Mouse (Mus musculus): Measurements from ENCODE around the gene Ctnnb1. TPM values are rescaled to one million over a fixed set of nuclear protein-coding genes. Genes with fewer than 3 reads are reported as not detected.

The Ctnnb1 gene
- 567 and 601 TPM in 2 replicates for polyA plus RNA-seq (2015; fragmentation: Nextera tagmentation; extraction: Ambion mirVana)

DNA sequence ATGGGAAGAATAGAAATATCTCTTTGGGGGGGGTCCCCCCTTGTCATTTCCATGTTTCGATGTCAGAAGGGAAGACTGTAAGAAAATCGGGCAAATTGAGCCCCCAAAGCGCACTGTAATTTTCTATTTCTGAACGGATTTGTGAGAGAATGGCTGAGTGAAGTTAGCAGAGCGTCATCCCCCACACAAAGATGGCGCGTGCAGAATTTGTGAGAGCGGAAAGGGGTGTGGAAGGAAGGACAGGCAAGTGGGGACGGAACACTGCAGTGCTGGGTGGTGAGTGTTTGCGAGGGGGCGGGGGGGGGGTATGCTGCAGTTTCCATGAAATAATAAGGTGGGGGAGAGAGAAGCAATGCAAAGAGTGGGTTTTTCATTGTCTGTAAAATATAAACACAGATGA, at the start of gene Ctnnb1:
Ctnnb1 (plus strand) TSS at position 136 of the 400 bp plus-strand sequence.
- 73% methylated on average over 11 of the region's 11 CpGs for WGBS
- no peak within 1 kb of the TSS for H3K27ac ChIP-seq
- H3K9me3 ChIP-seq = no peaks in the 10 kb centered on the region
- H3K36me3 ChIP-seq = no peaks in the 10 kb centered on the region
- H3K9ac ChIP-seq = no peak within 1 kb of the TSS
- no peak for ATAC-seq (ENCODE audit: insufficient number of reproducible peaks, low FRiP score, low TSS enrichment, low read depth)
- peaks cover 7% of the 10 kb centered on the region; the same call in 1 of the 2 replicates for H3K4me1 ChIP-seq
- H3K27me3 ChIP-seq = no peaks in the 10 kb centered on the region
- no peak within 1 kb of the TSS for H3K4me3 ChIP-seq
- no peak within 1 kb of the TSS for H3K4me2 ChIP-seq

DNA sequence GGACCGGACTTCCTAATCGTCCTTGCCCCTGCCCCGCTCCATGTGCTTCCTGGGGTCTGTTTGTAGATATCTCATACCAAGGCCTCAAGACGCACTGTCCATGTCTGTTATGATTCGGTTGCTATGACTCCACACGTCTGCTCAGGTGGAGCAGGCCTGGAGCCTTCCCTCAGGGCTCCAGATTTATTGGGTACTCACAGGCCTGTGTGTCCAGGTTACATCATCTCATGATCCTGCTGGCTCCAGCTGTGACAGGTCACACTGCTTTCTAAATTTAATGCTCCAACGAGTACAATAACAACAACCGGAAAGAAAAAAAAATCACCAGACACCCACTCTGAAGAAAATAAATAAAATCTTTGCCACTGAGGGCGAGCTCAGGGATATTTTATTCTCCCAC, 48.7 kb upstream of the Ctnnb1 start:
- Histone ChIP-seq H3K4me1 (peaks cover 13% of the 10 kb centered on the region), H3K36me3 (no peaks in the 10 kb centered on the region), H3K9ac (no peak overlapping the region), H3K27me3 (no peaks in the 10 kb centered on the region), H3K4me3 (no peak overlapping the region), H3K9me3 (no peaks in the 10 kb centered on the region), H3K4me2 (no peak overlapping the region), H3K27ac (no peak overlapping the region)
- no peak for ATAC-seq (ENCODE audit: insufficient number of reproducible peaks, low FRiP score, low TSS enrichment, low read depth)
- WGBS = 57% methylated on average over 9 of the region's 9 CpGs

DNA sequence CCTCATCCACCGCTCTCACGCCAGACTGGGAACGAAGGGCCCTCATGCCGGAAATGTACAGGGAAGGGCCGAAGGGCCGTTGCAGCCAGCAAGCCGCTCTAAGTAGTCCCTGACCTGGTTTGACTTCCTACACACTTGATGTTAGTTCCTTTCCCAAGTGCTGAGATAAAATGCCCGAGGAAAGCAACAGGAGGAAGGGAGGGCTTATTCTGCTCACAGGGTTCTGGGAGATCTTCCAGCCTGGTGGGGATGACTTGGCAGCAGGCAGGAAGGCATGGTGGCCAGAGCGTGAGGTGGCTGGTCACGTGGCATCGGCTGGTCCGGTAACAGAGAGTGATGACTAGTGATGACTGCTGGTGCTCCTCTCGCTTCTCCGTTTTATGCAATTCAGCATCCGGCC, 47.9 kb upstream of the Ctnnb1 start:
- Histone ChIP-seq H3K27ac (no peak overlapping the region), H3K4me1 (peaks cover 17% of the 10 kb centered on the region), H3K9ac (no peak overlapping the region), H3K27me3 (no peaks in the 10 kb centered on the region), H3K4me3 (no peak overlapping the region), H3K9me3 (no peaks in the 10 kb centered on the region), H3K4me2 (no peak overlapping the region), H3K36me3 (no peaks in the 10 kb centered on the region)
- no peak for ATAC-seq (ENCODE audit: insufficient number of reproducible peaks, low FRiP score, low TSS enrichment, low read depth)
- 90% methylated on average over 15 of the region's 15 CpGs for WGBS

DNA sequence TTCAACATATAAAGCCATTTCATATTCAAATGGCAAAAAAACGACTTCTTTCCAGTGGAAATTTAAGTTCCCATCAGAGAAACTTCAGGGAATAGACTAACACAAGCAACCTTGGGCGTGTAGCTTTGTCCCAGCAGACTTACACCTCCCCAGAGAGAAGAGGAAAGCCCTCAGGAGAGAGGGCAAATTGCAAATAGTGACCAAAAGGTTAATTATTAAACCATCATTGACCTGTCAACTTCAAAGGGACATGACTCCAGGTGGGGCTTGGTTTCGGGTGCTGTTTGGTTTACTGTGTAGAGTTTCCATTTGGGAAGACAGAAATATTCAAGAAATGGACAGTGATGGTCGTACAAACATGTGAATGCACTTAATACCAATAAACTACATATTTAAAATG, 47.2 kb upstream of the Ctnnb1 start:
- Histone ChIP-seq H3K4me3 (no peak overlapping the region), H3K27ac (no peak overlapping the region), H3K9me3 (no peaks in the 10 kb centered on the region), H3K36me3 (no peaks in the 10 kb centered on the region), H3K4me2 (no peak overlapping the region), H3K9ac (no peak overlapping the region), H3K4me1 (peaks cover 17% of the 10 kb centered on the region), H3K27me3 (no peaks in the 10 kb centered on the region)
- WGBS = 65% methylated on average over 4 of the region's 4 CpGs
- no peak for ATAC-seq (ENCODE audit: insufficient number of reproducible peaks, low FRiP score, low TSS enrichment, low read depth)

DNA sequence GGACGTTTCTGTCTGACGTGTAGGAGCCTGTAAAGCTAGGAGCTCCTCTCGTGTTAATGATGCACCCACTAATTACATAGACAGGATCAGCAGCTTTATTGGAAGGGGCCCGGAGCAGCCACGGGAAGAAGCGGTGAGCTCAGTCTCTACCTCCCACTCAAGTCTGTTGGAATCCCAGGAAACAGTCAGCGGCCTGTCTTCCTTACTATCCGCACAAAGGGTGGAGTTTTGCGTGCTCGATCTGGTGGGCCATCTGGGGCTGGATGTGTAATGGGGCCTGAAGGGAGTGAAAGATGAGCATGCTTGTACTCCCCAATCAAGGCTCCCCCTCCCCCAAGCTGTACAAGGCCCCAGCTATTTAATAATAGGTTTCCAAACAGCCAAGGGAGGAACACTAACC, 44.3 kb upstream of the Ctnnb1 start:
- 36% methylated on average over 10 of the region's 10 CpGs for WGBS
- H3K36me3 ChIP-seq = no peaks in the 10 kb centered on the region
- no peaks in the 10 kb centered on the region for H3K9me3 ChIP-seq
- H3K27ac ChIP-seq = peak overlapping the region; percentile 44
- peaks cover 17% of the 10 kb centered on the region for H3K4me1 ChIP-seq
- H3K4me2 ChIP-seq = no peak overlapping the region
- H3K4me3 ChIP-seq = no peak overlapping the region
- ATAC-seq (ENCODE audit: insufficient number of reproducible peaks, low FRiP score, low TSS enrichment, low read depth) = peak; percentile 58; the same call in 1 of the 2 replicates
- no peak overlapping the region for H3K9ac ChIP-seq
- no peaks in the 10 kb centered on the region for H3K27me3 ChIP-seq

DNA sequence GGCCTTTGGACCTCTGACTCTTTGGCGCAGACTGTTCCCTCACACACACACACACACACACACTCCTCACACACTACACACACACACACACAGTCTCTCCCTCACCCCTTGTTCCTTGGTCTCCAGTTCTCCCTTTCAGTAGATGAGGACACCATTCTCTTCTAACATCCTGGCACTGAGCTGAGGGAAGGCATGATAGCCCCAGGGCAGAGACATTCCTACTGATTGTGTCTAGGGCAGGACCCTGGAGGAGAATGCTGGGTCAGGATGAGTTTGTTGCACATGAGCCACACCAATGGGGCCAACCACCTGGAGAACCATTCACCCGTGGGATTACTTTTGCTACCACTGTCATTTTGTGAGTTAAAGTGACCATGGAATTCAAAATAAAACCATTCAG, 41.4 kb upstream of the Ctnnb1 start:
- H3K36me3 ChIP-seq = no peaks in the 10 kb centered on the region
- H3K4me3 ChIP-seq = no peak overlapping the region
- no peak for ATAC-seq (ENCODE audit: insufficient number of reproducible peaks, low FRiP score, low TSS enrichment, low read depth)
- no peak overlapping the region for H3K4me2 ChIP-seq
- H3K9me3 ChIP-seq = no peaks in the 10 kb centered on the region
- WGBS = 83% methylated on average over 2 of the region's 2 CpGs
- H3K27ac ChIP-seq = no peak overlapping the region
- H3K4me1 ChIP-seq = peaks cover 17% of the 10 kb centered on the region
- no peaks in the 10 kb centered on the region for H3K27me3 ChIP-seq
- no peak overlapping the region for H3K9ac ChIP-seq

DNA sequence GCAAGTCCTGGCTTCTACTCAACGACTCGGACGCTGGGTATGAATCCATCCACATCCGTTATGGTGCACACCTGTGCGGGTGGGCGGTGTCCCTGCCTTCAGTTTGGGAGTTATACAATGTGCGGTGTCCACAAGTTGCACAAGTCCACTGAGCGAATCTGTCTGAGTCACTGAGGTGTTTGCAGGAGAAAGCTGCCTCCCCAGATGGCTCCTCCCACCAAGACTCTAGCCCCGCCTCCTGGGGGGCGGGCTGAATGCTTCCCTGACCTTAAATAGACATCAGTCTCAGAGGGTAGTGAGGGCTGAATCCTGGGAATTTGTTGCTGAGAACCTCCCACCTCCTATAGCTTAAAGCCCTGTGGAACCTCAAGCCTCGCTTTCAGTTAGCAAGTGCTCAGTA, 35.6 kb upstream of the Ctnnb1 start:
- no peaks in the 10 kb centered on the region for H3K4me1 ChIP-seq
- H3K27me3 ChIP-seq = no peaks in the 10 kb centered on the region
- 92% methylated on average over 11 of the region's 11 CpGs for WGBS
- no peak for ATAC-seq (ENCODE audit: insufficient number of reproducible peaks, low FRiP score, low TSS enrichment, low read depth)
- no peak overlapping the region for H3K9ac ChIP-seq
- no peaks in the 10 kb centered on the region for H3K9me3 ChIP-seq
- no peaks in the 10 kb centered on the region for H3K36me3 ChIP-seq
- no peak overlapping the region for H3K4me3 ChIP-seq
- no peak overlapping the region for H3K4me2 ChIP-seq
- H3K27ac ChIP-seq = no peak overlapping the region

DNA sequence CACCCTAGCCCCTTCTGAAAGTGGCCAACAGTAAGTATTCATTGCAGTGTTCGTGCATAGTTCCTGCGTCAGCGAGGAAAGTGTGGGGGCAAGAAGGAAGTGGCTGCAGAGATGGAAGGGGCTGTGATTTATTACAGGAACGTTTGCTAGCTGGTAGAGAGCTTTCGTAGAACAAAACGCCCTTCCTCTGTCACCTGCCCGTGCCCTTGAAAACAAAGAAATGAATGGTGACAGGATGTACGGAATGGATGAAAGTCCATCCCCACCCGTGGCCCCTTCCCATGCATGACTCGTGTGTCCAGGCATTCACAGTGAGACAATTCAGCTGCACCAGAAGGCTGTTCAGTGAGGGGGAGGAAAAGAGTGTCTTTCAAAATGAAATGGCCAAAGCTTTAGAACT, 35.0 kb upstream of the Ctnnb1 start:
- H3K27me3 ChIP-seq = no peaks in the 10 kb centered on the region
- H3K36me3 ChIP-seq = no peaks in the 10 kb centered on the region
- no peak overlapping the region for H3K4me3 ChIP-seq
- H3K27ac ChIP-seq = no peak overlapping the region
- 66% methylated on average over 10 of the region's 10 CpGs for WGBS
- no peaks in the 10 kb centered on the region for H3K4me1 ChIP-seq
- H3K9me3 ChIP-seq = no peaks in the 10 kb centered on the region
- ATAC-seq (ENCODE audit: insufficient number of reproducible peaks, low FRiP score, low TSS enrichment, low read depth) = no peak
- H3K4me2 ChIP-seq = no peak overlapping the region
- H3K9ac ChIP-seq = no peak overlapping the region

DNA sequence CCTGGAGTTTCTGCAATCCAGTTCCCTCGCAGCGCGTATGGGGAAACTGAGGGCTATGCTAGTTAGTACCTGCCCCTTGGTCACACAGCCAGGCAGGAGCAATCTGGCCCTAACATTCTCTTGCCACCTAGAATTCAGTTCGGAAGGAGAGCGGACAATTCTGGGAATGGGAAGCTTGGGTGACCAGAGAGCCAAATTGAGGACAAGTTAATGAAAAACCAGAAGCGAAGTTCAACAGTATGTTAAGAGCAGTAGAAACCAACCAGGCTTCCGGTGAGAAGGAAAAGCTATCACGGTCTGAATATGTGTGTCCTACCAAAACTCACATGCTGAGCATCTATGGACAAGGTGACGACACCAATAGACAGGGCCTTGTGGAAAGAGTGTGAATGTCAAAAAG, 34.6 kb upstream of the Ctnnb1 start:
- Histone ChIP-seq H3K27me3 (no peaks in the 10 kb centered on the region), H3K36me3 (no peaks in the 10 kb centered on the region), H3K9me3 (no peaks in the 10 kb centered on the region), H3K9ac (no peak overlapping the region), H3K27ac (no peak overlapping the region), H3K4me3 (no peak overlapping the region), H3K4me1 (no peaks in the 10 kb centered on the region), H3K4me2 (no peak overlapping the region)
- no peak for ATAC-seq (ENCODE audit: insufficient number of reproducible peaks, low FRiP score, low TSS enrichment, low read depth)
- WGBS = 96% methylated on average over 9 of the region's 9 CpGs

DNA sequence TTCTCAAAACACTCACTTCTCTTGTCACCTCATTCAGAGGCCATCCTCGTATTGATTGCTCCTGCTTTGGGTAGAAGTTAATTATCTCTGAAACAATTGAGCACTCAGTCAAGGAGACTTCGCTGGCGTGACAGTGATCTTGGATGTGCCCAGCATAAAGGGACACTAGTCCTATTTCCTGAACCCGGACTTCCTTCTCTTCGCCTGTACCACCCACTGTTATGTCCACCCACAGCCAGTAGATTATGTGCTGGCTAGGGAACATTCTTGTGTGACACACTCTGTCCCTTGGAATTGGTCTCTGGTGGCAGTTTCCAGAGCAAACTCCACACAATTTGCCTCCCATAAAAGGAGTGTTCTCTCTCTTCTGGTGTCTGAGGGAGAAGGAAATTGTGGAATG, 32.5 kb upstream of the Ctnnb1 start:
- no peak overlapping the region for H3K4me2 ChIP-seq
- no peaks in the 10 kb centered on the region for H3K4me1 ChIP-seq
- H3K36me3 ChIP-seq = no peaks in the 10 kb centered on the region
- H3K9me3 ChIP-seq = no peaks in the 10 kb centered on the region
- 57% methylated on average over 5 of the region's 5 CpGs for WGBS
- ATAC-seq (ENCODE audit: insufficient number of reproducible peaks, low FRiP score, low TSS enrichment, low read depth) = no peak
- no peaks in the 10 kb centered on the region for H3K27me3 ChIP-seq
- no peak overlapping the region for H3K4me3 ChIP-seq
- H3K9ac ChIP-seq = no peak overlapping the region
- no peak overlapping the region for H3K27ac ChIP-seq

DNA sequence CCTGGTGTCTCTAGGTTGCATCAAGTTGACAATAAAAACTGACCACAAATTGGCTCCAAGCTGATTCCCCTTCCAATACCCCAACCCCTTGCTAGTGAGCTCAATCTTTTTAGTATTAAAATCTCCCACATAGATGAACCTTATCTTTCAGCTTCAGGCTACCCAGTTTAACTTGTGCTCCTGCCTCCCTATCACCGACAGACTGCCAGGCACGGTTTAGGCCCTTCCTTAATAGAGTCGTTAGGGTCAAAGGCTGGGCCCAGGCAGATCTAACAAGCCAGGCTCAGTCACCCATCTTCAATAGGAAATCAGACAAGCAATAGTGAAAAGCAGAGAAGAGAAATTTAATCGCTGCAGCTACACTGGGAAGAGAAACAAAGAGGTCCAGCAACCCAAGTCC, 31.7 kb upstream of the Ctnnb1 start:
- Histone ChIP-seq H3K36me3 (no peaks in the 10 kb centered on the region), H3K27me3 (no peaks in the 10 kb centered on the region), H3K4me3 (no peak overlapping the region), H3K9me3 (no peaks in the 10 kb centered on the region), H3K9ac (no peak overlapping the region), H3K27ac (no peak overlapping the region), H3K4me2 (no peak overlapping the region), H3K4me1 (no peaks in the 10 kb centered on the region)
- no peak for ATAC-seq (ENCODE audit: insufficient number of reproducible peaks, low FRiP score, low TSS enrichment, low read depth)
- 62% methylated on average over 4 of the region's 4 CpGs for WGBS

DNA sequence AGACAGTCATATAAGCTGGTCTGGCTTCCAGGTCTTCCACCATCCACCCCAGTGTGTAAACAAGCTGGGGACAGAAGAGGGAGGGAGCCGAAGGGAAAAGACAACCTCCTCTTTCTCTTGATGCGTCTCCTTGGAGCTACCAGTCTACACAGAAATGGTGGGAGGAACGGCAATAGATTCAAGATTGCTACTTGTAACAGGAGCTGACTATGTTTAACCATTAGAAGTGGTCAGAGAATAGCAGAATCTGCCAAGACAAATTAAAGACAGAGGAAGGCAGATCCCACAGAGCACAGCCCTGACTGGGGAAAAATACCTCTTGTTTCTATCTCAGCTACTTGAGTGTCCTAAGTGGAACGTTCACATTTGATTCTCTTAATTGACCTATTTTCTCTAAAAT, 29.2 kb upstream of the Ctnnb1 start:
- H3K4me3 ChIP-seq = no peak overlapping the region

More for the DNA sequence above, 29.2 kb upstream of the Ctnnb1 start:
- Histone ChIP-seq H3K9ac (no peak overlapping the region), H3K27me3 (no peaks in the 10 kb centered on the region), H3K9me3 (no peaks in the 10 kb centered on the region), H3K4me2 (no peak overlapping the region), H3K4me1 (no peaks in the 10 kb centered on the region), H3K27ac (no peak overlapping the region), H3K36me3 (no peaks in the 10 kb centered on the region)
- ATAC-seq (ENCODE audit: insufficient number of reproducible peaks, low FRiP score, low TSS enrichment, low read depth) = no peak
- 60% methylated on average over 4 of the region's 4 CpGs for WGBS

Data from limb, embryonic 15.5 days (tissue).